Mouse (Mus musculus): Measurements from ENCODE around the gene Amigo3.

DNA sequence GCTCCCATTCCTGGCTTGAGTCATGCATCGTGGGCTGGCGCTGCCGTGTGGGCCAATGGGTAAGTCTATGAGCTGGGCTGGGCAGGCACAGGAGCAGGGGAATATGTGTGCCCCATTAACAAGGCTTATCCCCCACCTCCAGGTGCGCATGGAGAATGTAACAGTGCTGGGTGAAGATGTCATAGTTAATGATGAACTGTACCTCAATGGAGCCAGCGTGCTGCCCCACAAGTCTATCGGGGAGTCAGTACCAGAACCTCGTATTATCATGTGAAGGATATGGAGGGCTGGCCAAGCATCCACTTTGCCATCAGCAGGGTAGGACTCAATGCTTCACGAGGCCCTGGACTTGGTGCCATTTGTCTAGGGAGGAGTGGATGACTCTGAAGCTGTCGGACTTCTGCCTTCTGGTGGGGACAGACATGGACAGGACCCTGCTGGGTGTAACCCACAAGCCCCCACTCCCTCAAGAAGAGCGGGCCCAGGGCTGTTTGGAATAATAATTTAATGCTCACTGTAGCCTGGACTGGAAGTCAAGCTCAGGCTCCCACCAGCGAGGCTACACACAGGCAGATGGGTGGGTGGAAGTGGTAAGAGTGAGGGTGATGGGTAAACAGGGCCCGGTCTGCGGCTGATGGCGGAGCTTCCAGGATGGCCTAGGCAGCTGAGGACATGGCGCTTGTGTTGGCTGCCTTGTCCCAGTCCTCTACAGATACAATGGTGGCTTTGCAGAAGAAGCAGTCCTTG, 1.6 kb upstream of the Amigo3 start:
- TF ChIP-seq CTCF (IDR thresholded peaks at IDR 0.05; ENCODE audit: control insufficient read depth, insufficient read depth, insufficient read length) (no peak), MAX (IDR thresholded peaks at IDR 0.05) (no peak), USF1 (IDR thresholded peaks at IDR 0.05; ENCODE audit: low read depth) (no peak), MYOG (IDR thresholded peaks at IDR 0.05; ENCODE audit: control insufficient read depth, extremely low read depth, insufficient read length) (no peak), MYOD1 (IDR thresholded peaks at IDR 0.05; ENCODE audit: control insufficient read depth, insufficient read length, low read depth) (no peak)
